Mouse (Mus musculus) cerebellum, adult 9-10 months (tissue): ENCODE measurements at regions not wholly inside any gene's neighbourhood (a gene's known extent, or its start where the extent isn't known, plus 50 kb on each side); places are given as distances from the start of the nearest gene placed in this dataset.

Source experiments
- DNase-seq: peaks from one replicate; pipeline ENCODE4 v3.0.0; 2022

- no peak for DNase-seq
These were observed 366.3 kb upstream of the Prickle1 start for GRCm38 (mm10) chr15:93961950-93962349.

GRCm38 (mm10) chr15:93959931-93960330 lies 364.2 kb upstream of the Prickle1 start:
- DNase-seq, result no peak

GRCm38 (mm10) chr15:93958086-93958485 lies 362.4 kb upstream of the Prickle1 start:
- DNase-seq, result no peak

- no peak for DNase-seq
These were observed 361.1 kb upstream of the Prickle1 start for GRCm38 (mm10) chr15:93956801-93957200.

GRCm38 (mm10) chr15:93953548-93953947 lies 357.9 kb upstream of the Prickle1 start:
- DNase-seq, result no peak

GRCm38 (mm10) chr15:93950441-93950840 lies 354.8 kb upstream of the Prickle1 start:
- DNase-seq, result no peak

GRCm38 (mm10) chr15:93948902-93949301 lies 353.2 kb upstream of the Prickle1 start:
- no peak for DNase-seq

GRCm38 (mm10) chr15:93943545-93943944 lies 347.9 kb upstream of the Prickle1 start:
- no peak for DNase-seq

GRCm38 (mm10) chr15:93932971-93933496 lies 337.3 kb upstream of the Prickle1 start:
- no peak for DNase-seq

GRCm38 (mm10) chr15:93926842-93927241 lies 331.2 kb upstream of the Prickle1 start:
- no peak for DNase-seq

- no peak for DNase-seq
These were observed 330.6 kb upstream of the Prickle1 start for GRCm38 (mm10) chr15:93926262-93926661.

GRCm38 (mm10) chr15:93921457-93922234 lies 326.0 kb upstream of the Prickle1 start:
- no peak for DNase-seq

- DNase-seq, result no peak
These were observed 325.3 kb upstream of the Prickle1 start for GRCm38 (mm10) chr15:93920996-93921395.

GRCm38 (mm10) chr15:93919577-93919976 lies 323.9 kb upstream of the Prickle1 start:
- no peak for DNase-seq

GRCm38 (mm10) chr15:93916856-93917255 lies 321.2 kb upstream of the Prickle1 start:
- DNase-seq, result no peak

- no peak for DNase-seq
These were observed 317.8 kb upstream of the Prickle1 start for GRCm38 (mm10) chr15:93913462-93913861.

GRCm38 (mm10) chr15:93913041-93913440 lies 317.4 kb upstream of the Prickle1 start:
- no peak for DNase-seq

- DNase-seq, result no peak
These were observed 315.3 kb upstream of the Prickle1 start for GRCm38 (mm10) chr15:93910981-93911431.

- DNase-seq, result no peak
These were observed 314.5 kb upstream of the Prickle1 start for GRCm38 (mm10) chr15:93910158-93910557.

- no peak for DNase-seq
These were observed 308.2 kb upstream of the Prickle1 start for GRCm38 (mm10) chr15:93903671-93904603.

GRCm38 (mm10) chr15:93882826-93883225 lies 287.1 kb upstream of the Prickle1 start:
- DNase-seq, result no peak

- no peak for DNase-seq
These were observed 285.6 kb upstream of the Prickle1 start for GRCm38 (mm10) chr15:93881276-93881675.

GRCm38 (mm10) chr15:93880302-93880701 lies 284.6 kb upstream of the Prickle1 start:
- no peak for DNase-seq
